Mouse (Mus musculus) mouse trophoblast stem cell (cell line): ENCODE measurements around the gene Ddi1.
"Not testable (repeated sequence)": the region's sequence is repeated elsewhere in the genome, so short reads cannot be mapped to it uniquely, and the experiment has no call there.

ENCODE experiments used
- in situ Hi-C, 2 experiments: fragments of 300-500 bp; cut with MseI, MboI; formaldehyde crosslinking; loops; 2 replicates in 1 of 2; 3 replicates in 1 of 2; pipeline ENCODE4 v1.15.1; 2025

The Ddi1 gene

DNA sequence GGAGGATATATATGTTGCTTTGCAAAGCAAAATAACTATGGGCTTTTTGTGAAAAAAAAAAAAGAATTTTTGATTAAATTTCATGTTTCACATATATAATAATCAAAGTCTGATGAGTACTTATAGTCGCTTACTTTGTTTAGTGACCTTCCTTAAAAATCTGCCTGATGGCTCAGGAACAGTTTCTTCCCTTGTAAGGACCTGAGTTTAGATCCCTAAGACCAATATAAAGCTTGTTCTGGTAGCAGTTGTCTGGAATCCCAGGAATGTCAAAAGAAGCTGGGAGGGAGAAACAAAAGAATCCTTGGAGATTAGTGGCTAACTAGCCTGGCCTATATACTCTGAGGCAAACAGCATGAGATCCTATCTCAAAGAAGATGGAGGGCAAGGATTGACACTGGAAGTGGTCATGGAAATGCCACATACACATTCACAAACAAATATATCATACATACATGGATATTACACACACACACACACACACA is at the start of gene Ddi1:
TSS of gene Ddi1 (minus strand) at position 51 of the 485 bp plus-strand sequence.
- in situ Hi-C loops: no loop called here

DNA sequence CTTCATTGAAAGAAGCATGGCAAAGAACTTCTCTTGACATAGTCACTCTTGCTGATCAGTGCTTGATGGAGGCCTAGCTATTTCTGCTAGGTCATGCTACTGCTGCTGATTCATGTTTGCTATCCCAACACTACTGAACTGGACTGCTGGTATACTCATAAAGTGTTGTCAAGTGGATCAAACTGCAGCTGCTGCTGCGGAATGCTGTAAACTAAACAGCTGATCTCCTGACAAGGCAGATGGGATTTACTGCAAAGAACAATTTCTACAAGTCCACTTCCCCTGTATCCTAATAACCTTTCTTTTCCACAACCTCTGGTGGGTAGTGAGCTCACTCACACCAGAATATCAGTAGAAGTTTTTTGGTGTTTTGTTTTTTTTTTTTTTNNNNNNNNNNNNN is 47.5 kb upstream of the Ddi1 start:
- in situ Hi-C loops: no loop called here

DNA sequence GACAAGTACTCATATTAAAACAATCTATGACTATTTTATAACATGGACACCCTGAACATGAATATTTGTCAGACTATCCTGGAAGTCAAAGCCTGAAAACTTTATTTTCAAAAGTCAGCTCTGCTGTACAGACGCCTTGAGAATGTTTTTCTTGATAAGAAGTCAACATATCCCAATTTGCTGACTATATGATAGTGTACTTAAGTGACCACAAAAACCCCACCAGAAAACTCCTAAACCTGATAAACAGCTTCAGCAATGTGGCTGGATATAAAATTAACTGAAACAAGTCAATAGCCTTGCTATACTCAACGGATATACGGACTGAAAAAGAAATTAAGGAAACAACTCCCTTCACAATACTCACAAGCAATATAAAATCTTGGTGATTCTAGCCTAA is 36.2 kb upstream of the Ddi1 start:
- in situ Hi-C loops: no loop called here

DNA sequence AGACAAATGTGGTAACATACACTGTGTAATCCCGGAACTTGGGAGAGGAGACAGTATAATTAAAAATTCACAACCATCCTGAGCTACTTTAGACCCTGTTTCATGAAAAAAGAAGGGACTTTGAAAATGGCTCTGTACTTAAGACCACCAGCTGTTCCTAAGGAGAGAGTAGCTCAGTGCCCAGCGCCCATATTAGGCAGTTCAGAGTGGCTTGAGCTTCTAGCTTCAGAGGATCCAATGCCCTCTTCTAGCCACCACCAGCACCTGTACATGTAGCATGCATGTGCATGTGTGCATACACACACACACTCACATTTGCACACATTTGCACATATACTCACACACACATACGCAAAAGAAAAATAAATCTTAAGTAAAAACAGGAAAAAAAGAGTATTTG is 34.9 kb upstream of the Ddi1 start:
- in situ Hi-C loops: no loop called here

DNA sequence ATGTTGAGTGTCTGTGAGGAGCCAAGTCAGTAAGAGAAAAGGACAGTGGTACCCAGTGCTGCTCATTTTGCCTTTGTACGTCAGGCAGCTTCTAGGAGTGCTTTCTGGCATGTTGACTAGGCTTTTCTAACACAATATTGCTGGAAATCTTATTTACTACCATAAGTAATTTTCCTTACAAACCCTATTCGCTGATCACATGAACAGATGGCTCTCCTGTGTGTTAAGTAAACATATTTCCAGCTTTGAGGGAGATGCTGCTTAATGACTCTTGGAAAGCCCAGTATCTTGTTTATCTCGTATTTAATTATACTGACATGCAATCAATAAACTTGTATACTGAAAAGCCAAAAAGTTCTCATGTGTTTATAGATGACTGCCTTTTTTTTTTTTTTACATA is 32.4 kb upstream of the Ddi1 start:
- in situ Hi-C loops: no loop called here

DNA sequence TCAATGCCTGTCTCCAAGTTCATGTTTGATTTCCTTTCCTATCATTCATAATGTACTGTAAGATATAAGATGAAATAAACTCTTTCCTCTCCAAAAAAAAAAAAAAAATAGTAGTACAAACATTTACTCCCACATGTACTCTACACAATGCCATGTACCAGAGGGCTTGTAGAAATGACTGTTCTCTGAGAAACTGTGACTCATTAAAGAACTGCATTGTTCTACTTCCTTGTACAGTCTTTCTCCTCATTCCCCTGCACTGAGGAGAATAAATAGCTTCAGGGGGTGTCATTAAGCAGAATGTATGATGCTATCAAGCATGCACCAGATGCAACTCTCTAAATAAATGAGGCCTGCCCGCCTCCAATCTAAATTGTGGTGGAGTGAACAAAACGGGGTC is 28.9 kb upstream of the Ddi1 start:
- in situ Hi-C loops: no loop called here

DNA sequence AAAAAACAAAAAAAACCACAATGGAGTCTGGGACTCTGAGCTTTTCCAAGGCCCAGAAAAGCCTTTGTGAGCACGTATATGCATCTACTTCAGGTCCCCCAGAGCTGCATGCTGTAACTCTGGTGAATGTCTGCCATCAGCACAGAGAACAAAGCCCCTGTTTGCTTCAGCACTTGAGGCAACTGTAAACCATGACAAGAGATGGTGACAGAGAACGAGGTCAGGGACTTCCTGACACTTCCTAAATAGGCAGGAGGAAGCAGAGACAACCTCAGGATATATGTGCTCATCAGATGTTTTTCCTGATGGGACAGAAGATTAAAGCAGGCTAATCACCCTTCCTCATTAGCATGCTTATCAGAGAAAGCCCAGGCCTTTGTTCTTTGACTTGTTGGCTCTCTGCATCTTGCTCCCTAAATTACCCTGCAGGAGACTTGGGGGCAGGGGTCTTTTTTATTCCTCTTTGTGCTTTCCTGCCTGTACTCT is 19.6 kb upstream of the Ddi1 start:
- in situ Hi-C loops: no loop called here

DNA sequence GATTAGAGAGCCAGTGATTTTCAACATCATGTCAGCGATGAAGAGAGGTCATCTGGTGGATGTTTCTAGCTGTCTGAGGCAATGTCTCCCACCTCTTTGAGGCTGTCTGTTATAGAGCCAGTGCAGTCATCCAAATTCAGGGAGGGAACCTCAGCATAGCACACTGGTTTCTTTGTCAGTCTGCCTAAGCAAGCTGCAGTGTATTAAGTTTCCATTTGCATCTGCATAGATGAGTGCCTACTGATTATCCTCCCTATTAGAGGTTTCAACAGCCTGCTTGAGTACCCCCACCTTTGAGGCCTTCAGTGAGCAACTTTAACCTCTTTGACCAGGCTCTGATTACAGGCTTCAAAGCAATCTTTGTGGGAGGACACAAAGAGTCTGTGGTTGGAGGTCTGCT is 17.1 kb upstream of the Ddi1 start:
- in situ Hi-C loops: no loop called here

DNA sequence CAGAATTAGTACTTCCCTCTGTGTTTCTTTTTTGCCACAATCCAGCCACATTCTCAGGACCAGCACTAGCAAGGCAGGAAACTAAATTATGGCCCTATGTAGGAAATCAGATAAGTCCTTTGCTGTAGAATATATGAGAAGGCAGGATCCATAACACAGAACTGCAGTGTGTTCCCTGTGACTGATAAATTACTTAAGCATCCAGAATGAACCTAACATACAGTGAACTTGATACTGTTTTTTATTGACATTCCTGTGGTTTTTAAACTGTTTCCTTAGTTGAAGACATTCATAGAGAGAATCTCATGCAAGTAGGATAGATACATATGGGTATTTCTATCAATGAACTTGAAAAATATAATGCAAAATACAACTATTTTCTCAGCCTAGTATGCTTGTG is 7.9 kb upstream of the Ddi1 start:
- in situ Hi-C loops: no loop called here

DNA sequence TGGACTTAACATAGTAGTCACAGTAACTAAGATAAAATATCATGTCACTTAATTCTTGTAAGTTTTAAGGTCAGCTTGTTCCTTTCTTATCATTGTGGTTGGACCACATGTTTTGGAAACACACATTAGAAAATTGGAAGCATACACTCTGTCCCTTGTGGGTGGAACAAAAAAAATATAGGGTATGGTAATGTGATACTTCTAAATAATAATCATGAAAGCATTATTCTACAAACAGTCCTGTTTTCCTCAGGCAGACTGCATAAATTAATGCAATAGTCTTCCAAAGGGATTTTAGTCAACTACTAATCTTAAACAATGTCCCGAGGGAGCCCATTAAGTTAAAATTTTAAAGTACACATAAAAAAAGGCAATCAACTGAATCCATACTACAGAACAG is 6.7 kb upstream of the Ddi1 start:
- in situ Hi-C loops: no loop called here

DNA sequence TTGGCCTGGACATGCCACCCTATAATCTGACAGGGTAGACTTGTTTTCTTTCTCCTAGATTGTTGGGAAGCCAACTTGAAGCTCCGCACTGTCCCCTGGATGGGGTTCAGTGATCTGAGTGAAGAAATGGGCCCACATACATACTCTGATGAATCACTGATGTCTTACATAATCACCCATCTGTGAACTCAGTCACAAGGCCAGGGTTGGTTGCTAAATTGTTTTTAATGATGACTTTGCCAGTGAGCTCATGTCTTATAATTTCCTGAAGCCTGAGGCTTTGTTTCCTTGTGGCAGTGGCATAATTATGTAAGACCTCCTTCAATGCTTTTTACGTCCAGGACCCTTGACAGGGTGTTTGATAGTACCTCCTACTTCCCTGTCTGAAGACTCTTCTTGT is 4.8 kb downstream of the Ddi1 start:
- in situ Hi-C loops: no loop called here

DNA sequence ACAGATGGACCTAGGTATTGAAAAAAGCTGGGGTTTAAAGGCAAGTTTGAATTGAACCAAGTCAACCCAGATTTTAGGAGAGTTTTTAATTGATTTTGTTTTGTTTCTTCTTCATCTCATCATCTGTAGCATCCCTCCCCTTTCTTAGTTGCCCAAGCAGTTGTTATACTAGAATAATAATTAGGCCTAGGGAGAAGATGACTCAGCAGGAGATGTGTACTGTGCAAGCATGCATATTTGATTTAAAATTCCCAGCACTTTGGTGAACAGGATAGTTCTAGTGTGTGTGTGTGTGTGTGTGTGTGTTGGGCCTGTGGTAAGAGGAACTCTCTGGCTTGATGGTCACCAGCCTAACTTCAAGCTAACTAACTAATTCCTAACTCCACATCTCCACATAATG is 12.6 kb downstream of the Ddi1 start:
- in situ Hi-C loops: no loop called here

DNA sequence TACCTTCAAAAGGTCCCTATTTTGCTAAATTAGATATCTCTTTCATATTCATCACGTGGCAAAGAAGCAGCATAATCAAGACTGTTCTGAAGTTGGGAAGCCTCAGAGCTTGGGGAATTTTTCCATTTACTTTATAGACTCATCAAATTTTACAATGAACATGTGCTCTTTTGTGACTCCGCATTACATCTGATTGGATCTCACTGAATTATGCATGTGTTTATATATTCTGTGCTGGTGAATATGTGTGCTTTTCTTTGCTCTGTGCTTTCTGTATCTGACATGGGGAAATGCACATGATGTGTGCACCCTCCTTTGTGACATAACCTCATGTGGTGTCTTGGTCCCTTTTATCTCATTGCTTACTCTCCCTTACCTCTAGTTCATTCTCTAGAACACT is 17.7 kb downstream of the Ddi1 start:
- in situ Hi-C loops: no loop called here

DNA sequence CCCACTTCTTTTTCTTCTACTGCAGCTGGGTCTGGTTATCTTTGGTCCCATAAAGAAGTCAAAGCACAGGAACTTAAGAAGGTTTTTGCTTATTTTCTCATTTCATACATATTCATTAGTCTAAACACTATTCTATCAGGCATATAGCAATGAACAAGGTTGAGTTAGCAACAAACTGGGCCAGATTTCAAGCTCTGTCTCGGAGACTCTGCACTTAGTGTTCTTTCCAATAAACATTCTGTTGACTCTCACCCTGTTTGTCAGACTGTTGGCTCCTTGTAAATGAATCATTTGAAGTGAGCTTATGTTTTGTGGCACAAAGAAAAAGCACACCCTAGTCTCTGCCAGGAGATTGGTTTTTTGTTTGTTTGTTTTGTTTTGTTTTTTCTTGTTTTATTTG is 19.3 kb downstream of the Ddi1 start:
- in situ Hi-C loops: no loop called here

DNA sequence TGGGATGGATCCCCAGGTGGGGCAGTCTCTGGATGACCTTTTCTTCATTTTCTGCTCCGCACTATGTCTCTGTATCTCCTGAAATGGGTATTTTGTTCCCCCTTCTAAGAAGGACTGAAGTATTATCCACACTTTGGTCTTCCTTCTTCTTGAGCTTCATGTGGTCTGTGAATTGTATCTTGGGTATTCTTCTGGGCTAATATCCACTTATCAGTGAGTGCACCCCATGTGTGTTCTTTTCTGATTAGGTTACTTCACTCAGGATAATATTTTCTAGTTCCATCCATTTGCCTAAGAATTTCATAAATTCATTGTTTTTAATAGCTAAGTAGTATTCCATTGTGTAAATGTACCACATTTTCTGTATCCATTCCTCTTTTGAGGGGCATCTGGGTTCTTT is 33.7 kb downstream of the Ddi1 start:
- in situ Hi-C loops: not testable (repeated sequence)

DNA sequence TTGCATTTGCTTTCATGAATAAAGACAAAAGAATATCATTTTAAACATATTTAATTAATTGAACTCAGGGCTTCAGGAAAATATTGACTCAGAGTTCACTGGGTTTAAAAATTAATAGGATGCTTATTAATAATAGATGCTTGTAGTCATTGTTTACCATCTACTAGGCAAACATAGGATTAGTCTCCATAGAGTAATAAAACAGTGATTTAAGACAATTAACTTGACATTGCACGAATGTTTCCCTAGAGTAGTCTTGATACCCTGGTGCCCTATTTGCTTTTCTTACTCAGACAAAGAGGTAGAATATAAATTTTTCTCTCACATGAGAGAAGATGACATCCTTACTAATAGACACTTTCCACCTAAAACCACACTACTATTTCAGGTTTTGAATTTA is 52.1 kb downstream of the Ddi1 start:
- in situ Hi-C loops: no loop called here

DNA sequence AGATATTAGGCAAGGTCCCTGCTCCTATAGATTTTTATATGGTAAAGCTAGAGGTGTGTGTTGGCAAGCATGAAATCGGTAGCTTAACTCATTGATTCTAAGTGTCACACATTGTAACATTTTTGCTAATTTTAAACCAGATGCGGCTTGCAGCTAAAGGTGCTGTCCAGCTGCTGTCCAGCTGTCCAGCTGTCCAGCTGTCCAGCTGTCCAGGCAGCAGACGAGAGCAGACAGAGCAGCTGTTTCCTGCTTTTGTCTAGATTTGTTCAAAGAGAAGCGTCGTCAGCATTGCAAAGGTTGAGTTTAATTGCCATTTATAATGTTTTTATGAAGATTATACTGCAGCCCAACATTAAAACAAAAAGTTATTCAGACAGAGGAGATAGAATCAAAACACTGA is 56.8 kb downstream of the Ddi1 start:
- in situ Hi-C loops: no loop called here
